In genomic region chr10:16803978-16804377, GRCm38 (mm10) we compare ENCODE assay signal across 10 mouse cellular contexts.
"Had no signal": no experiment of that assay in that cellular context is flagged by ENCODE, and none has a peak within 500 bp of the region (broad histone marks: within the 10 kb centered on the region; RNA-seq: fewer than 3 reads in every experiment).

No protein-coding gene starts in this region.

- DNase-seq: kidney, adult 9 months; kidney, postnatal 14 days; kidney, postnatal 4 days; layer of hippocampus, postnatal 36 days; liver, postnatal 0 days; lung, embryonic 14.5 days; lung, postnatal 4 days; midbrain, embryonic 14.5 days; thymus, adult 18-20 months; thymus, postnatal 36 days had no signal
